Mouse (Mus musculus): ENCODE results near the gene Mvb12b. TPM values are rescaled to one million over a fixed set of nuclear protein-coding genes. Genes with fewer than 3 reads are reported as not detected.

Mvb12b gene
- total and polyA plus RNA-seq, 3 experiments, result 22.8 to 23.3 TPM; not detected in 1

GRCm38 (mm10) chr2:33759447-33759846 lies 128.3 kb downstream of the Mvb12b start:
- no peak for DNase-seq (ENCODE audit: low read depth, low spot score)
- H3K27ac ChIP-seq (ENCODE audit: control insufficient read depth, low read depth, low read length), result no peak overlapping the region
- H3K27me3 ChIP-seq (ENCODE audit: control insufficient read depth in 1 of 2, insufficient read depth in 2 of 2, low read length in 2 of 2), result no peaks in the 10 kb centered on the region
- H3K9ac ChIP-seq (ENCODE audit: control insufficient read depth, low read depth, low read length, poor library complexity, severe bottlenecking), result no peak overlapping the region
- TF ChIP-seq POLR2A (IDR thresholded peaks at IDR 0.05; ENCODE audit: control insufficient read depth in 1 of 2, insufficient read depth in 1 of 2, low read depth in 1 of 2, low read length in 2 of 2, poor library complexity in 1 of 2), result no peak
- no peak for TF ChIP-seq ZNF384 (IDR thresholded peaks at IDR 0.05; ENCODE audit: low read depth, low read length)
- TF ChIP-seq RCOR1 (IDR thresholded peaks at IDR 0.05; ENCODE audit: low read depth, low read length), result no peak
- no peak for TF ChIP-seq MAZ (IDR thresholded peaks at IDR 0.05; ENCODE audit: low read depth, low read length)
- no peak for TF ChIP-seq MEF2A (IDR thresholded peaks at IDR 0.05; ENCODE audit: extremely low read depth, insufficient replicate concordance, low read depth, low read length, poor library complexity, severe bottlenecking)
- TF ChIP-seq MAFK (IDR thresholded peaks at IDR 0.05; ENCODE audit: borderline replicate concordance, low read depth, low read length), result no peak
- TF ChIP-seq CTCF (IDR thresholded peaks at IDR 0.05 in 2 of 3, conservative IDR thresholded peaks at IDR 0.05 in 1 of 3; ENCODE audit: control insufficient read depth in 1 of 3, insufficient read depth in 1 of 3, low read depth in 2 of 3, low read length in 3 of 3, poor library complexity in 1 of 3, severe bottlenecking in 1 of 3), result no peak
- TF ChIP-seq BHLHE40 (IDR thresholded peaks at IDR 0.05; ENCODE audit: borderline replicate concordance, low read depth, low read length), result no peak
- TF ChIP-seq EP300 (IDR thresholded peaks at IDR 0.05; ENCODE audit: low read depth in 1 of 2, low read length in 2 of 2), result no peak
- TF ChIP-seq SIN3A (IDR thresholded peaks at IDR 0.05; ENCODE audit: low read length), result no peak
- no peak for TF ChIP-seq HCFC1 (IDR thresholded peaks at IDR 0.05; ENCODE audit: low read depth, low read length)
- no peak for TF ChIP-seq TBP (IDR thresholded peaks at IDR 0.05; ENCODE audit: low read depth, low read length)
- TF ChIP-seq GABPA (IDR thresholded peaks at IDR 0.05; ENCODE audit: low read depth, low read length), result no peak
- no peak for TF ChIP-seq UBTF (IDR thresholded peaks at IDR 0.05; ENCODE audit: borderline replicate concordance, insufficient read depth, low read depth, low read length)
- TF ChIP-seq NRF1 (IDR thresholded peaks at IDR 0.05; ENCODE audit: insufficient read depth, low read depth, low read length, poor library complexity, severe bottlenecking), result no peak
- no peak for TF ChIP-seq NELFE (IDR thresholded peaks at IDR 0.05; ENCODE audit: low read depth, low read length)
- TF ChIP-seq KAT2A (conservative IDR thresholded peaks at IDR 0.05; ENCODE audit: low read depth, low read length), result no peak
- TF ChIP-seq TCF12 (IDR thresholded peaks at IDR 0.05; ENCODE audit: low read depth, low read length), result no peak
- H3K9me3 ChIP-seq (replicated peaks; ENCODE audit: insufficient read depth, low read length), result no peaks in the 10 kb centered on the region
- no peaks in the 10 kb centered on the region for H3K4me1 ChIP-seq (ENCODE audit: control insufficient read depth in 1 of 2, insufficient read depth in 2 of 2, low read length in 2 of 2)
- H3K79me2 ChIP-seq (ENCODE audit: control insufficient read depth, insufficient read depth, low read length, poor library complexity), result no peaks in the 10 kb centered on the region
- no peaks in the 10 kb centered on the region for H3K36me3 ChIP-seq (ENCODE audit: control insufficient read depth in 1 of 2, insufficient read depth in 2 of 2, low read length in 2 of 2)
- H3K4me3 ChIP-seq (ENCODE audit: control insufficient read depth in 1 of 2, insufficient read depth in 1 of 2, low read depth in 2 of 2, low read length in 2 of 2), result no peak overlapping the region

DNA sequence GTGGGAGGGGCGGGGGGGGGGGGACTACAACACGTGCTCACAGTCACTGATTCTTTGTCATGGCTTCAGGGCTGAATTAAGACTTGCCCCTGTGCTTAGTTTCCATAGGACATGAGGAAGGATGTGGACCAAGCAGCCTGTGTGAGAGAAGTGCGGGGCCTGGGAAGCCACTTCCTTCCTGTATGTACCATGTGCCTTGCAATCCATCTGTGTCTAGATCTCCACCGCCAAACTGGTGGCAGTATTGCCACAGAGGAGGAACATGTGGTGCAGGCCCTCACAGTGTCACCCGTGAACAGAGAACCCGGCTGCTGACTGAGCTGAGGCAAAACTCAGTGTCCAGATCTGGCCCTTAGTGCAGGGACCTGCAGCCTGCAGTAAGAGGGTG lies 132.1 kb downstream of the Mvb12b start:
- Histone ChIP-seq H3K4me3 (ENCODE audit: control insufficient read depth in 1 of 2, insufficient read depth in 1 of 2, low read depth in 2 of 2, low read length in 2 of 2) (no peak overlapping the region), H3K27ac (ENCODE audit: control insufficient read depth, low read depth, low read length) (no peak overlapping the region), H3K36me3 (ENCODE audit: control insufficient read depth in 1 of 2, insufficient read depth in 2 of 2, low read length in 2 of 2) (no peaks in the 10 kb centered on the region), H3K9ac (ENCODE audit: control insufficient read depth, low read depth, low read length, poor library complexity, severe bottlenecking) (no peak overlapping the region), H3K79me2 (ENCODE audit: control insufficient read depth, insufficient read depth, low read length, poor library complexity) (no peaks in the 10 kb centered on the region), H3K27me3 (ENCODE audit: control insufficient read depth in 1 of 2, insufficient read depth in 2 of 2, low read length in 2 of 2) (no peaks in the 10 kb centered on the region), H3K4me1 (ENCODE audit: control insufficient read depth in 1 of 2, insufficient read depth in 2 of 2, low read length in 2 of 2) (no peaks in the 10 kb centered on the region), H3K9me3 (replicated peaks; ENCODE audit: insufficient read depth, low read length) (no peaks in the 10 kb centered on the region)
- TF ChIP-seq KAT2A (conservative IDR thresholded peaks at IDR 0.05; ENCODE audit: low read depth, low read length), result no peak
- no peak for TF ChIP-seq MXI1 (IDR thresholded peaks at IDR 0.05; ENCODE audit: low read depth, low read length)
- TF ChIP-seq EP300 (IDR thresholded peaks at IDR 0.05; ENCODE audit: low read depth in 1 of 2, low read length in 2 of 2), result no peak
- TF ChIP-seq USF1 (IDR thresholded peaks at IDR 0.05; ENCODE audit: low read depth, low read length), result no peak
- TF ChIP-seq CHD2 (IDR thresholded peaks at IDR 0.05; ENCODE audit: low read length), result no peak
- TF ChIP-seq MAX (IDR thresholded peaks at IDR 0.05; ENCODE audit: low read length), result no peak; the same call in 1 of the 2 replicates
- TF ChIP-seq MYB (IDR thresholded peaks at IDR 0.05; ENCODE audit: low read depth, low read length), result no peak
- no peak for TF ChIP-seq NELFE (IDR thresholded peaks at IDR 0.05; ENCODE audit: low read depth, low read length)
- no peak for TF ChIP-seq BHLHE40 (IDR thresholded peaks at IDR 0.05; ENCODE audit: borderline replicate concordance, low read depth, low read length)
- peak; percentile 11 for DNase-seq (ENCODE audit: low read depth, low spot score)

Data from MEL (cell line).